Mouse (Mus musculus) ovary, adult 18-20 months (tissue): ENCODE data around the gene Usp46.
"Not testable (repeated sequence)": the region's sequence is repeated elsewhere in the genome, so short reads cannot be mapped to it uniquely, and the experiment has no call there.

Experiments
- DNase-seq: peaks from one replicate; pipeline ENCODE4 v3.0.0; 2022; ENCODE audit warnings: low spot score, mixed read lengths

Gene Usp46

DNA sequence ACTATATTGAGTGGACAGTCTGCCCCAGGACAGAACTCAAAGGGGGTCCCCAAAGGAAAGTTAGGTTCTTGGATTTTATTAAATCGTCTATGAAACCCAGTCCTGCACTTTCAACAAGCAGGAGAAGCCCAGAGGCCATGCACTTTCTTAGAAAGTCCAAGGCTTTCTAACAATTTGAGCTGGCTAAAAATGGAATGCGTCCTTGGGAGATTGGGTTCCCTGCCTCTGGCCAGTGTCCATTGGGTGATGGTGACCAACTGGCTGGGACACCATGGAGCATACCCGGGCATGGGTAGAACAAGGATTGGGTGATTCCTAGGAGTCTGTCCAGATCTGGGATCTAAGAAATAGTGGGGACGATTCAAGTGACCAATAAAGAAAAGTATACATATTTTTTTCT, 47.7 kb downstream of the Usp46 start:
- DNase-seq = no peak

DNA sequence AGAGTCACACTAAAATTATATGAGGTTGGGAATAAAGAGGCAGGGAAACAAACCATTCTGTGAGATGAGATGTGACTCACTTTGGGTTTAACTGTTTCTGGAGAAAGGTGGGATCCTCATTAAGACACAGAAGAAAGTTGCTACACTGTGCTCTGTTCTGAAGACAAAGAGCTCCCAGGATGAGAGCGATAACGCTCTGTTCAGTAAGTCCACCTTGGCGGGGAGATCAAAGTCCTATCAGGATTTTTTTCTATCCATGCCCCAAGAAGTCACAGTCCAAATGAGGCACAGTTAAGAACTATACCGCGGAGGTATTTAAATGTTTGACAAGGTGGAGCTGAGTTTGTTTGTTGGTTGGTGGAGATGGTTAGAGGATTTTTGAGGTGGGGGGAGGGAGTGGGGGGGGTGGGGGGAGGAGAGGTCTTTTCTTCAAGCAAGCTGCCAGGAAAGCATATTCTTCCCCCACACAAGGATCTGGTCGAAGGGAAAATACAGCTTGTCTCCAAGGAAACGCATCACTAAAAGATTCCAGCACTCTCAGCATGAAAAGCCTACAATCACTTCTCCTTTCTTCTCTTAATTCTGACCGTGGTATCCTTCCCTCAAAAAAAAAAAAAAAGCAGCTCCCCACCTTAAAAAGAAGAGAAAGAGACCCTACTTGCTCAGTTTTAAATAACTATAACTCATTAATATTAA, 49.2 kb downstream of the Usp46 start:
- no peak for DNase-seq

DNA sequence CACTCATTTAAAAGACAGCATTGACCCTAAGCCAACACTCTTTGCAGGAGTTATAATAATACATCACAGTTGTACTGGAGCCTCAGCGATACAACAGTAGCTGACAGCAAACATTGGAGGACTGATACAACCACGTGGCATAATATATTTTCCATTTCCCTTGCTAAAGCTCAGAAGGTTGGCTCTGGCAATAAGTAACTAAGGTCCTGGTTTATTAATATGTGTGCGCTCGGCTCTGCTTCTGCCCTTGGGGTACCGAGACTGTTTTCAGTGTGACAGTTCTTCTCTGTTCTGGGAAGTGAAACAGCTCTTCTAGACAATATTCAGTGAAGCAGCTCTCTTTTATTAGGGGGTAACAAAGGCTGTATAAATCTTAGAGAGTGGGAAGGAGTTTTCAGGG, 50.7 kb downstream of the Usp46 start:
- no peak for DNase-seq

GRCm38 (mm10) chr5:74011629-74012028, 56.6 kb downstream of the Usp46 start:
- no peak for DNase-seq

GRCm38 (mm10) chr5:74007492-74008070, 60.6 kb downstream of the Usp46 start:
- DNase-seq = peak; percentile 37

GRCm38 (mm10) chr5:74005936-74006335, 62.3 kb downstream of the Usp46 start:
- no peak for DNase-seq

DNA sequence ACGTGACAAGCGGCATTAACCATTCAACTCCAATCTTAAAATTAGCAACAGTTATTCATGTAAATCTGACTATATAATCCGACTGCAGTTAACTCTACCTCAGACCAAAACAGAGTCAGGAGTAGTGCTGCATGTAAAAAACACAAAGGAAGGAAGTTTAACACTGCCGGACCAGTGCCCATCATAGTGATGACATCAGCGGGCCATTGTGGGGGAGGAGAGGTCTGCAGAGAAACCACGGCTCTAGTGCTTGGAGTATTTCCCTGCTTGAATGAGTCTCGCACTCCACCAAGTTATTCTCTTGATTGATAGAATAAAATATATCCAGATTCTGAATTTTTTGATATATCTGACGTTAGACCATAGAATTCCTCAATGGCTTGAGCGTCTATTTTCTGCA, 66.5 kb downstream of the Usp46 start:
- no peak for DNase-seq

DNA sequence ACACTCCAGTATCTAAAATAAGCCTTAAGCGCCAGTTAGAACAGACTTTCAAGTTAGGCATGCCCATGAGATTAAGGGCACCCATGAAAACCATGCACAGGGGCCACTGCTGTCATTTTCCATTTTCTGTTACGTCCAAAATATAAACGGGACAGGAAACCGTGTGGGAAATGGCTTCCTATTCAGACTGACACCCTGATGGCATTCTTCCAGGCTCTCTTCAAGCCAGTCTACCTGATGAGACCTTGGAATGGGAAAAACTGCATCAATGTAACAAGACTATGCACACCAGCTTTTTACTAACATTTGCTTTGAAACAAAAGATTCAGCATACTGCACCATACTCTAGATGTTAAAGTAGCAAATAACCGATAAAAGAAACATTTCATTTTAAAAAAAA, 69.3 kb downstream of the Usp46 start:
- DNase-seq = no peak

DNA sequence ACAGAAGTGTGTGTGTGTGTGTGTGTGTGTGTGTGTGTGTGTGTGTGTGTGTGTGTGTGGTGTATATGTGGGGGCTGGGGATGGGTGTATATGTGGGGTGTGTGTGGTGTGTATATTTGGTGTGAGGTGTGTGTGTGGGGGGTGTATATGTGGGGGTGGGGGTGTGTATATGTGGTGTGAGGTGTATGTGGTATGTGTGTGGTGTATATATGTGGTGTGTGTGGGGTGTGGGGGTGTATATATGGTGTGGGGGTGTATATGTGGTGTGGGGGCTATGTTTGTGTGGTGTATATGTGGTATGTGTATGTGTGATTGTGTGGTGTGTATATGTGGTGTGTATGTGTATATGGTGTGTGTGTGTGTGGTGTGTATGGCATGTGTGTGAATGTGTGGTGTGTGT, 73.4 kb downstream of the Usp46 start:
- DNase-seq = no peak

- DNase-seq = no peak
Measured at GRCm38 (mm10) chr5:73993538-73993937, 74.7 kb downstream of the Usp46 start.

GRCm38 (mm10) chr5:73992321-73992720, 75.9 kb downstream of the Usp46 start:
- no peak for DNase-seq

DNA sequence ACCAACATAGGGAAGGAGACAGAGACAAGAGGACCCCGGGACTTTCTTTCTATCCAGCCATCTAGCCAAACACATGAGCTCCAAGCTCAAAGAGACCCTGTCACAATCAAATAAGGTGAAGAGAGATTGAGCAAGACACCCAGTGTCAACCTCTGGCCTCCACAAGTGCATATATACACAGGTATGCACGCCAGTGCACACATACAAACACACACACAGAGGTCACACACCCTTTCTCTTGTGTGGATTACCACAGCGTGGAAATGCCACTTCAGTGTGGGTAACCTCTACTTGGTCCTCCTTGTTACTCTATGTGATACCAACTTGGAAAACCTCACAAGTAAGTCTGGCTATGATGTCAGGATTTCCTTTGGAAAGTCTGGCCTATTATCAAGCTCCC, 78.7 kb downstream of the Usp46 start:
- no peak for DNase-seq

- DNase-seq = no peak
Measured at GRCm38 (mm10) chr5:73987777-73988560, 80.3 kb downstream of the Usp46 start.

- DNase-seq = no peak
Measured at GRCm38 (mm10) chr5:73977426-73977825, 90.8 kb downstream of the Usp46 start.

DNA sequence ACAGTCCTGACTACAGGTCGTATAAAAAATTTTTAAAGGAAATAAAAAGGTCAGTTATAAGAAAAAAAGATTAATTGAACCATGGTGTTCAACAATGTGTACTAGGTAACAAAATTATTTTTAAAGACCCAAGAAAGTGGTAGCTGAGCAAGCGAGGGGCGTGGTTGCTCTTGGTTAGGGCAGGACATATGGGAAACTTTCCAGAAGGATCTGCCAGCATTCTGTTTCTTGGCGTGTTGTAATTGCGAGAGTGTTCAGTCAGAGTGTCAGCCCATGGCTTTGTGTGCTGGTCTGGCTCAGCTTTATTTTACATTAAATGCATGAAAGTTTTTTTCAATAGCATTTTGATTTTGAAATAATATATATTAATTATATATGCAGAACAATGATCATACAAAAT, 96.5 kb downstream of the Usp46 start:
- no peak for DNase-seq

DNA sequence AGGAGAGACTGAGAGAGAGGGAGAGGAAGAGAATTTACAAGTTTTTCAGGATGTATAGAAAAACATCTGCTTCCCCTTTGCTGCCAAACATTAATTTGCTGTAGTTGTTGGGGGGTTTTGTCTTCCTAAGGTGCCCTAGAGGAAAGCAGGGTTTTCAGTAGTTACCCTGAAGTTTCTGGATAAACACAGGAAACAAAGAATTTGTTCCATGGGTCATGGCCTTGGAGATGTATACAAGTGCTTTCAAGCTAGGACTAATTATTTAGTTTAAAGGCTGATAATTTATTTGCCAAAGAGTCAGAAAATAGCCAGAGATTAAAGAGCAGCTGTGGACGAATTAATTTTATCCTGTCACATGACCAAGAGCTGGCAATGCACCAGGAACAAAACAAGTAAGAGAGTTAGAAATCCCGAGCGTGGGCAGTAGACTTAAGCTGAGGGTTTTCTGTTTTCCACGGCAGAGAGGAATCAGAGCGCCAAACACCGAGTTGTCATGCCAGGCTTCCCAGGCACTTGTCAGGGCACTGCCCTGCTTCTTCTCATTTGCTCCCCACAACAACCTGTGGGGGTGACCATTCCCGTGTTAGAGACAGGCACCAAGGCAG, 98.1 kb downstream of the Usp46 start:
- peak; percentile 10 for DNase-seq

DNA sequence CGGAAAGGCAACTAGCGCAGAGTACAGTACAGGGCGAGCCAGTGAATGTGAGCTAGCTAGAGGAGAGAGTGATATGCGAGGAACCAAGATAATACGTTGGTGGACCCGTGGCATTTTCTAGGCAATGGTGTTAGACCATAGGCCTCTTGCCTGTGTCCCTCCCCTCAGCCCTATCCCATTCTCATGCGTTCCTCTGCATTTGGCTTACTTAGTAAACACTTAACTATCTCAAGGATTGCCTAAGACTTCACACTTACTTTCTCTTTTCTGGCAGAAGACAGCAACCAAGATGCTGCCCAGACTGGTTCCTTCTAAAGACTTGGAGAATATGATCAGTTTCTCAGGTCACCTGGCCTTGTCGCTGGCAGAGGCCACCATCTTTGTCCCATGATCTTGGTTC, 98.9 kb downstream of the Usp46 start:
- no peak for DNase-seq

GRCm38 (mm10) chr5:73959779-73960178, 108.5 kb downstream of the Usp46 start:
- no peak for DNase-seq

DNA sequence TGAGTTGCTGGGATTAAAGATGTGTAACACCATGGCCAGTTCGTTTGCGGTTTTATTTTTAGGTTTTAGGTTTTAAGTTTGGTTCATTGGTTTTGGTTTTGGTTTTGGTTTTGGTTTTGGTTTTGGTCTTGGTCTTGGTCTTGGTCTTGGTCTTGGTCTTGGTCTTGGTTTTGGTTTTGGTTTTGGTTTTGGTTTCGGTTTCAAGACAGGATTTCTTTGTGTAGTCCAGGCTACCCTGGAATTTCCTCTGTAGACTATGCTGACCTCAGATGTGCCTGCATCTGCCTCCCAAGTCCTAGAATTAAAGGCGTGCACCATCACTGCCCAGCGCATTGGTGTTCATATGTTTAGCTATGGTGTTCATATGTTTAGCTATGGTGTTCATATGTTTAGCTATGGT, 109.6 kb downstream of the Usp46 start:
- DNase-seq = not testable (repeated sequence)

DNA sequence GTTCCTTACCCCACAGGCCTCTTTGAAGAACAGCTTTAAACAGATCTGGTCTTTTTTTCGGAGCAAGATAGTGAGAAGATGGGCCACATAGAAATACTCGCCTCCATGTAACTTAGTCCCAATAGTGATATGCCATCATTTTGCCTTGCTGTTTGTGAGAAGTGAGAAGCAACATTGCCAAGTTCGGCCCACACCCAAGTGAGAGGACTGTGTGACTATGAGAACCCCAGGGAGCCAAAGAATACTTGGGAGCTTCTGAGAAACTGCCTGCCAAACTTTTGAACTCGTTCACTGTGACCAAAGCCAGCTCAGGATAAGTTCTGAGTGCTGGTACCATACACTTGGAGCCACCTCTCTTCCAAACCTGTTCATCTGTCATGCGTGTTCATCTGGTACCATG, 110.1 kb downstream of the Usp46 start:
- no peak for DNase-seq

- DNase-seq = no peak
Measured at GRCm38 (mm10) chr5:73955691-73956090, 112.5 kb downstream of the Usp46 start.

DNA sequence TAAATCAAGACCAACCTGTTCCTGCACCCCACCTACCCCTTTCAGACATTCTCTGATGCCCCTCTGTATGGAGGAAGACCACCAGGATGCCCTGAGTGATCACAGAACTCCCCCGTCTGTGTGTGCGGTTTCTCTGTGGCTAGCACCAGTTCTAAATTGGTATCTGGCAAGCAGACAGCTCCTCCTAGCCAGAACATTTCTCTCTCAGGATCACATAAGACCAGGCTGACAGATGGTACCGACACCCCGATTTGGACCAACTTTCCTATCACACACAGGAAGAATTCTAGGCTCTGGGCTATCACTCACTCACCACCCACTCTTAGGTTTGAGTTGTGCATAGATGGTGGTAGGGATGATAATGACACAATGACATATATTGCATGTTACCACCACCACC, 113.2 kb downstream of the Usp46 start:
- DNase-seq = no peak

DNA sequence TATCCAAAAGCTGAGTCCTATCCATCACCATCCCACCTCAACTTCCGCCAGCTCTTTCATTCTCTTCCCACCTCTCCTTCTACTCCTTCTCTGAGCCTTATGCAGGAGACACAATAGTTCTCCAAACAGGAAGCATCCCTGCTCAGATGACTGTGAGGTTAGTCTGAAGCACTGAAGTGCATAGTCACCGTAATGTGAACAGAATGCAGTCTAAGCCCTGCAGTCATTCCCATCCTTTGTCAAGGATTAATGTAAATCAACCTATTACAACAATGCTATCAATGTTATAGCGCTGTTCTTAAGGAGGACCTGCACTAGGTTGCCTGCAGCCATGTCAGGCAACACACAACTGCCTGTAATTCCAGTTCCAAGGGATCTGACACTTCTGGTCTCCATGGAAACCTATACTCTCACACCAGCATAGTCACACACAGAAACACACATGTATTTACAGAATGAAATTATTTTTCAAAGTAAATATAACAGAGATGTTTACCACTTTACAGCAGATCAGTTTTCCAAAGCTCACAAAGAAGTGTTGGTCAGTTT, 115.1 kb downstream of the Usp46 start:
- DNase-seq = no peak
